Mouse (Mus musculus) MEL (cell line): ENCODE results near the gene Rnf152.

Experiments used
- CTCF ChIP-seq, 3 experiments: IDR thresholded peaks in 2 of 3; conservative IDR thresholded peaks in 1 of 3; 2 replicates each; pipeline ENCODE4 v1.5.1; 2011 to 2012; ENCODE audit warnings: low read length in 3 of 3, low read depth in 2 of 3, mild to moderate bottlenecking in 2 of 3, improper control_type of control experiment in 1 of 3, inconsistent platforms in 1 of 3, mixed read lengths in 1 of 3, moderate library complexity in 1 of 3; ENCODE audit not compliant: control insufficient read depth in 1 of 3, insufficient read depth in 1 of 3, poor library complexity in 1 of 3, severe bottlenecking in 1 of 3
- MAFK ChIP-seq: IDR thresholded peaks from 2 replicates; pipeline ENCODE4 v1.6.1; 2011; ENCODE audit warnings: low read depth, mild to moderate bottlenecking, low read length, improper control_type of control experiment, borderline replicate concordance
- MEF2A ChIP-seq: IDR thresholded peaks from 2 replicates; pipeline ENCODE4 v1.6.1; 2014; ENCODE audit warnings: low read depth, mild to moderate bottlenecking, inconsistent platforms, low read length, improper control_type of control experiment; ENCODE audit not compliant: poor library complexity, insufficient replicate concordance, severe bottlenecking; ENCODE audit errors: extremely low read depth
- USF1 ChIP-seq: IDR thresholded peaks from 2 replicates; pipeline ENCODE4 v1.6.1; 2014; ENCODE audit warnings: low read depth, mild to moderate bottlenecking, inconsistent platforms, low read length, improper control_type of control experiment, moderate library complexity
- ZC3H11A ChIP-seq: IDR thresholded peaks from 2 replicates; pipeline ENCODE4 v1.6.1; 2012; ENCODE audit warnings: low read depth, mild to moderate bottlenecking, inconsistent platforms, low read length, improper control_type of control experiment

- TF ChIP-seq USF1 = no peak
- no peak for TF ChIP-seq CTCF (IDR thresholded peaks at IDR 0.05 in 2 of 3, conservative IDR thresholded peaks at IDR 0.05 in 1 of 3; ENCODE audit: control insufficient read depth in 1 of 3, insufficient read depth in 1 of 3, low read depth in 2 of 3, low read length in 3 of 3, poor library complexity in 1 of 3, severe bottlenecking in 1 of 3)
- TF ChIP-seq MEF2A = no peak
- no peak for TF ChIP-seq ZC3H11A
- TF ChIP-seq MAFK = peak; percentile 27; the same call in 1 of the 2 replicates
These were observed 28.7 kb downstream of the Rnf152 start for GRCm38 (mm10) chr1:105327789-105328188.
